Mouse (Mus musculus) heart, postnatal 10 days (tissue): ENCODE results near the gene Zfp42. TPM values are rescaled to one million over a fixed set of nuclear protein-coding genes. Genes with fewer than 3 reads are reported as not detected.

Experiments
- DNase-seq, 2 experiments: peaks; one replicate each; pipeline ENCODE4 v3.0.0; 2021
- intact Hi-C: fragments of 180-260 bp; cut with DNase I; formaldehyde crosslinking; loops from one replicate; pipeline ENCODE4 v1.15.1; 2025
- total RNA-seq, 2 experiments: library from RNA; stranded (reverse); gene quantifications; 2 replicates each; pipeline ENCODE4 v1.2.3; 2021

Gene Zfp42
- total RNA-seq, 2 experiments from 2014 or later = not detected

DNA sequence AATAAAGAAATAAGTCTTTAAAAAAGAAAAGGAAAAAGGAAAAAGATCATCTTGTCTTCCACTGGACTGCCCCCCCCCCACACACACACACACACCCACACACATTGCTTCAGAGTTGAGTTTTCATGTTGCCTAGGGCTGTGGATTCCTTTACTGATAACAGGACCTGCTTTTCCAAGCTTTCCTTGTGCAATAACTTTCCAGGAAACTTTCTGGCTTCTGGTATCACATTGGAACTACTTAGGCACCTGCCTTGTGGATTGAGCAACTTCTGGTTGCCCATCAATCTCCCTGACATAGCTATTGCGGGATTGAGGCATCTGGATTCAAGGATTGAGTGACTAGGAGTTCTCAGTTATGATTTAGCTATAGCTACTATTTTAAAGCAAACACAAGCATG lies 48.9 kb downstream of the Zfp42 start:
- intact Hi-C loops = no loop called here
- no peak for DNase-seq

- intact Hi-C loops = no loop called here
- no peak for DNase-seq
Observed at GRCm38 (mm10) chr8:43255695-43256094, 51.1 kb downstream of the Zfp42 start.

DNA sequence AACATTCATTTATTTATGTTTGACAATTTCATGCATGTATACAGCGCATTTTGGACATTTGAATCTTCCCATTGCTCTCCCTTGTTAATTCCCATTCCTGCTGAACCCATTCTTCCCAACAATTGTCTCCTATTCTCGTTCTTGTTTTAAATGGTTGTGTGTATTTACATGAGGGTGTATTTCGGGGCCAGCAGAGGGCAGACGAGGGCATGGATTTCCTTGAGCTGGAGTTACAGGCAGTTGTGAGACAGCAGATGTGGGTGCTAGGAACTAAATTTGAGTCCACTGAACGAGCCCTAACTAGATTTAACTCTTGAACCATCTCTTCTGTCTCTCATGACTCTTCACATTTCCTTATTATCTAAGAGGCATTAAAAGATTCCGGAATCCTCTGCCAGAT lies 55.1 kb downstream of the Zfp42 start:
- intact Hi-C loops = no loop called here
- DNase-seq = no peak

- intact Hi-C loops = no loop called here
- no peak for DNase-seq
Observed at GRCm38 (mm10) chr8:43248707-43249106, 58.1 kb downstream of the Zfp42 start.

Other genes with a start within 250 kb of the Zfp42 start
- not detected for gene Triml1, start 165.5 kb downstream of the Zfp42 start, total RNA-seq
- gene Triml2, start 126.4 kb downstream of the Zfp42 start, total RNA-seq = not detected
- not detected for gene Adam26b, start 221.1 kb upstream of the Zfp42 start, total RNA-seq